Mouse (Mus musculus) CH12.LX (cell line): Measurements from ENCODE around the gene Hoxc4. TPM values are rescaled to one million over a fixed set of nuclear protein-coding genes. Genes with fewer than 3 reads are reported as not detected.

Source experiments
- DNase-seq: peaks from one replicate; pipeline ENCODE4 v3.0.0-alpha.2; 2013; ENCODE audit errors: extremely low read depth
- H3K27ac ChIP-seq: 2 replicates; pipeline ENCODE4 v1.5.1; 2012; ENCODE audit warnings: low read depth, mild to moderate bottlenecking, control low read depth, moderate library complexity; ENCODE audit not compliant: insufficient read depth
- H3K27me3 ChIP-seq: replicated peaks from 2 replicates; pipeline ENCODE3; 2012; ENCODE audit warnings: inconsistent platforms
- H3K36me3 ChIP-seq, 2 experiments: replicated peaks in 1 of 2; 2 replicates each; pipeline versions ENCODE3 to v1.6.1; 2012; ENCODE audit warnings: inconsistent platforms in 1 of 2, low read length in 1 of 2, mild to moderate bottlenecking in 1 of 2, mixed read lengths in 1 of 2, moderate library complexity in 1 of 2; ENCODE audit not compliant: control insufficient read depth in 1 of 2, insufficient read depth in 1 of 2
- H3K4me1 ChIP-seq, 2 experiments: 2 replicates each; pipeline ENCODE4 v1.6.1; 2012; ENCODE audit warnings: inconsistent platforms in 1 of 2, moderate library complexity in 1 of 2; ENCODE audit not compliant: insufficient read depth in 2 of 2, control insufficient read depth in 1 of 2
- H3K4me2 ChIP-seq: 2 replicates; pipeline ENCODE4 v1.6.1; 2012; ENCODE audit warnings: low read depth, mild to moderate bottlenecking, control low read depth; ENCODE audit not compliant: poor library complexity, insufficient read depth, severe bottlenecking
- H3K4me3 ChIP-seq, 3 experiments: fragments of 150-350 bp in 1 of 3; sonication (generic) in 1 of 3; replicated peaks in 1 of 3; 2 replicates each; pipeline versions ENCODE3 to v1.5.1; 2011 to 2012; ENCODE audit warnings: low read depth in 2 of 3, low read length in 2 of 3, mild to moderate bottlenecking in 2 of 3, moderate library complexity in 2 of 3, control low read depth in 1 of 3, improper control_type of control experiment in 1 of 3, inconsistent platforms in 1 of 3, mixed read lengths in 1 of 3; ENCODE audit not compliant: poor library complexity in 1 of 3
- H3K79me2 ChIP-seq: replicated peaks from 2 replicates; pipeline ENCODE4 v1.6.1; 2012; ENCODE audit warnings: mild to moderate bottlenecking, moderate library complexity; ENCODE audit not compliant: control insufficient read depth, poor library complexity, insufficient read depth, severe bottlenecking; ENCODE audit errors: extremely low read depth
- H3K9ac ChIP-seq: 2 replicates; pipeline ENCODE4 v1.6.1; 2012; ENCODE audit warnings: low read depth, mild to moderate bottlenecking, control low read depth, moderate library complexity; ENCODE audit not compliant: insufficient read depth
- H3K9me3 ChIP-seq: replicated peaks from 2 replicates; pipeline ENCODE3; 2012; ENCODE audit warnings: low read length, inconsistent platforms, mixed read lengths
- BHLHE40 ChIP-seq: IDR thresholded peaks from 2 replicates; pipeline ENCODE4 v1.6.1; 2011; ENCODE audit warnings: mild to moderate bottlenecking, low read depth, low read length, improper control_type of control experiment
- CHD2 ChIP-seq: IDR thresholded peaks from 2 replicates; pipeline ENCODE4 v1.6.1; 2011; ENCODE audit warnings: low read length, improper control_type of control experiment
- CTCF ChIP-seq, 2 experiments: IDR thresholded peaks in 1 of 2; conservative IDR thresholded peaks in 1 of 2; 2 replicates each; pipeline ENCODE4 v1.5.1; 2011 to 2012; ENCODE audit warnings: low read depth in 2 of 2, low read length in 2 of 2, improper control_type of control experiment in 1 of 2, inconsistent platforms in 1 of 2, mild to moderate bottlenecking in 1 of 2, moderate library complexity in 1 of 2
- E2F4 ChIP-seq: IDR thresholded peaks from 2 replicates; pipeline ENCODE4 v1.6.1; 2011; ENCODE audit warnings: low read depth, low read length, improper control_type of control experiment; ENCODE audit not compliant: insufficient replicate concordance
- ELF1 ChIP-seq: IDR thresholded peaks from 2 replicates; pipeline ENCODE4 v1.6.1; 2014; ENCODE audit warnings: low read depth, mild to moderate bottlenecking, inconsistent platforms, low read length, improper control_type of control experiment
- EP300 ChIP-seq: IDR thresholded peaks from 2 replicates; pipeline ENCODE4 v1.6.1; 2011; ENCODE audit warnings: low read length, improper control_type of control experiment
- HCFC1 ChIP-seq: IDR thresholded peaks from 2 replicates; pipeline ENCODE4 v1.6.1; 2012; ENCODE audit warnings: low read depth, mild to moderate bottlenecking, inconsistent platforms, low read length, improper control_type of control experiment
- IRF4 ChIP-seq: IDR thresholded peaks from 2 replicates; pipeline ENCODE4 v1.6.1; 2014; ENCODE audit warnings: low read depth, mild to moderate bottlenecking, inconsistent platforms, low read length, improper control_type of control experiment
- KAT2A ChIP-seq: IDR thresholded peaks from 2 replicates; pipeline ENCODE4 v1.6.1; 2012; ENCODE audit warnings: low read length, improper control_type of control experiment, inconsistent platforms; ENCODE audit not compliant: insufficient replicate concordance
- MAFK ChIP-seq: IDR thresholded peaks from 2 replicates; pipeline ENCODE4 v1.6.1; 2011; ENCODE audit warnings: low read length, improper control_type of control experiment; ENCODE audit not compliant: insufficient replicate concordance
- MAX ChIP-seq: IDR thresholded peaks from 2 replicates; pipeline ENCODE4 v1.6.1; 2011; ENCODE audit warnings: low read length, improper control_type of control experiment
- MAZ ChIP-seq: IDR thresholded peaks from 2 replicates; pipeline ENCODE4 v1.6.1; 2012; ENCODE audit warnings: low read depth, mild to moderate bottlenecking, inconsistent platforms, low read length, improper control_type of control experiment, moderate library complexity
- MEF2A ChIP-seq: IDR thresholded peaks from 2 replicates; pipeline ENCODE4 v1.6.1; 2014; ENCODE audit warnings: low read depth, mild to moderate bottlenecking, inconsistent platforms, low read length, improper control_type of control experiment, borderline replicate concordance
- MXI1 ChIP-seq: IDR thresholded peaks from 2 replicates; pipeline ENCODE4 v1.6.1; 2011; ENCODE audit warnings: mild to moderate bottlenecking, low read depth, low read length, improper control_type of control experiment
- MYC ChIP-seq: IDR thresholded peaks from 2 replicates; pipeline ENCODE4 v1.6.1; 2011; ENCODE audit warnings: low read depth, mild to moderate bottlenecking, improper control_type of control experiment, low read length
- NELFE ChIP-seq: IDR thresholded peaks from 2 replicates; pipeline ENCODE4 v1.6.1; 2011; ENCODE audit warnings: low read depth, low read length, improper control_type of control experiment
- NRF1 ChIP-seq: IDR thresholded peaks from 2 replicates; pipeline ENCODE4 v1.6.1; 2014; ENCODE audit warnings: low read depth, mild to moderate bottlenecking, inconsistent platforms, low read length, improper control_type of control experiment, moderate library complexity
- POLR2A ChIP-seq: IDR thresholded peaks from 2 replicates; pipeline ENCODE4 v1.6.1; 2011; ENCODE audit warnings: low read depth, mild to moderate bottlenecking, improper control_type of control experiment, low read length
- RAD21 ChIP-seq: IDR thresholded peaks from 2 replicates; pipeline ENCODE4 v1.6.1; 2011; ENCODE audit warnings: low read depth, mild to moderate bottlenecking, low read length, improper control_type of control experiment, moderate library complexity
- SIN3A ChIP-seq: IDR thresholded peaks from 2 replicates; pipeline ENCODE4 v1.6.1; 2012; ENCODE audit warnings: low read length, improper control_type of control experiment, inconsistent platforms
- SMC3 ChIP-seq: IDR thresholded peaks from 2 replicates; pipeline ENCODE4 v1.6.1; 2011; ENCODE audit warnings: low read depth, low read length, improper control_type of control experiment
- TBP ChIP-seq: conservative IDR thresholded peaks from 2 replicates; pipeline ENCODE4 v1.6.1; 2011; ENCODE audit warnings: low read depth, low read length, improper control_type of control experiment
- UBTF ChIP-seq: IDR thresholded peaks from 2 replicates; pipeline ENCODE4 v1.6.1; 2012; ENCODE audit warnings: low read depth, mild to moderate bottlenecking, inconsistent platforms, low read length, improper control_type of control experiment, moderate library complexity
- USF1 ChIP-seq: IDR thresholded peaks from 2 replicates; pipeline ENCODE4 v1.6.1; 2014; ENCODE audit warnings: low read depth, mild to moderate bottlenecking, inconsistent platforms, low read length, improper control_type of control experiment
- USF2 ChIP-seq: conservative IDR thresholded peaks from 2 replicates; pipeline ENCODE4 v1.6.1; 2011; ENCODE audit warnings: low read depth, low read length, improper control_type of control experiment
- ZKSCAN1 ChIP-seq: IDR thresholded peaks from 2 replicates; pipeline ENCODE4 v1.6.1; 2012; ENCODE audit warnings: low read depth, inconsistent platforms, low read length, improper control_type of control experiment, borderline replicate concordance
- ZNF384 ChIP-seq: IDR thresholded peaks from 2 replicates; pipeline ENCODE4 v1.6.1; 2012; ENCODE audit warnings: low read depth, low read length, improper control_type of control experiment, inconsistent platforms
- dilution Hi-C: fragments of 300-500 bp; cut with MboI; formaldehyde crosslinking; loops from 2 replicates; pipeline ENCODE4 v1.14.3; 2020; ENCODE audit warnings: low sequenced_read_pairs; ENCODE audit not compliant: extremely low pct_unique_long_range_greater_than_20kb, extremely low pct_ligation_motif_present
- in situ Hi-C: fragments of 300-500 bp; cut with MboI; formaldehyde crosslinking; loops from 3 replicates; pipeline ENCODE4 v1.14.3; 2019; ENCODE audit warnings: low sequenced_read_pairs, low pct_ligation_motif_present, low pct_unique_long_range_greater_than_20kb, mixed read lengths
- polyA plus RNA-seq: library from polyadenylated mRNA; unstranded; fragments of >175 nt; gene quantifications from 2 replicates; pipeline ENCODE4 v1.2.1, GENCODE M21; 2012; ENCODE audit warnings: low read depth; ENCODE audit not compliant: insufficient read length
- total RNA-seq, 2 experiments: library from RNA; depleted of rRNA; stranded (reverse); fragments of 300-350 nt in 1 of 2; fragments of >200 nt in 1 of 2; gene quantifications; 2 replicates each; pipeline ENCODE4 v1.2.3; 2012 to 2014

Hoxc4 gene
- total and polyA plus RNA-seq, 3 experiments = 5.7 to 31.7 (median 8.6) TPM

DNA sequence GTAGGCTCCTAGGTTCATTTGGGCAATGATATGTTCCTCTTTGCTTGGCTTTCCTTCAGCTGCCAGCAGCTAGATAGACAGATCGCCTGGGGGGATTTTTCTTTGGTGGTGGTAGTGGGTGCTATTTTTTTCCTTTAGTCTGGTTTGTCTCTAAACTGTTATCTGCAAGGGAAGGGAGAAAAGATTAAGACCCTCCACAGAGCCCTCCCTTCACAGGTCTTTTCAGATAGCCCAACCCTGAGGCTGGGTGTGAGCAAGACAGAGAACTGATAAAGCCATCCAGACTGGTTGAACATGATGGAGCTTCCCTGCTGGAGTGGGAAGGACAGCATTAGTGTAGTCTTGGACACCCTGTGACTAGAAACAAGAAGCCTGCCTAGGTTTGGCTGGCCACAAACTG lies 64.9 kb downstream of the Hoxc4 start:
- in situ Hi-C loops (no loop called here), dilution Hi-C loops (no loop called here)
- Histone ChIP-seq H3K36me3 (no peaks in the 10 kb centered on the region), H3K4me3 (no peak overlapping the region), H3K9ac (no peak overlapping the region), H3K9me3 (no peaks in the 10 kb centered on the region), H3K4me1 (peaks cover 13 to 24% of the 10 kb centered on the region in 2 experiments), H3K79me2 (no peaks in the 10 kb centered on the region), H3K27me3 (peaks cover 9% of the 10 kb centered on the region), H3K4me2 (no peak overlapping the region), H3K27ac (no peak overlapping the region)
- DNase-seq = no peak
- TF ChIP-seq UBTF (no peak), MAZ (no peak), SMC3 (no peak), ELF1 (no peak), MYC (no peak), ZNF384 (no peak), USF1 (no peak), MEF2A (no peak), MXI1 (no peak), BHLHE40 (no peak), CTCF (conservative IDR thresholded peaks at IDR 0.05 in 1 of 2, IDR thresholded peaks at IDR 0.05 in 1 of 2; ENCODE audit: low read depth in 2 of 2, low read length in 2 of 2) (no peak), MAFK (no peak), USF2 (no peak), ZKSCAN1 (no peak), EP300 (no peak), TBP (no peak), SIN3A (no peak), NRF1 (no peak)
- TF ChIP-seq, all 38 proteins: peak for 0

- H3K4me3 ChIP-seq = no peak overlapping the region
- TF ChIP-seq KAT2A (no peak), HCFC1 (no peak), E2F4 (no peak), BHLHE40 (no peak), POLR2A (no peak), ELF1 (no peak), NELFE (no peak), MEF2A (no peak), SIN3A (no peak), MAX (no peak), USF1 (no peak), MAFK (no peak), TBP (no peak), ZNF384 (no peak), MYC (no peak), MAZ (no peak), RAD21 (no peak), IRF4 (no peak), CHD2 (no peak)
- no peaks in the 10 kb centered on the region for H3K36me3 ChIP-seq
- no peaks in the 10 kb centered on the region for H3K9me3 ChIP-seq
- no peak overlapping the region for H3K27ac ChIP-seq
- no peak overlapping the region for H3K9ac ChIP-seq
- peaks cover 13 to 24% of the 10 kb centered on the region in 2 experiments for H3K4me1 ChIP-seq
- peaks cover 10% of the 10 kb centered on the region for H3K27me3 ChIP-seq
- no peaks in the 10 kb centered on the region for H3K79me2 ChIP-seq
- no peak overlapping the region for H3K4me2 ChIP-seq
- no peak for DNase-seq
- in situ Hi-C loops (no loop called here), dilution Hi-C loops (no loop called here)
These were observed 66.2 kb downstream of the Hoxc4 start for GRCm38 (mm10) chr15:103084944-103085343.
